Mouse (Mus musculus): ENCODE data around the gene Gm11146.

DNA sequence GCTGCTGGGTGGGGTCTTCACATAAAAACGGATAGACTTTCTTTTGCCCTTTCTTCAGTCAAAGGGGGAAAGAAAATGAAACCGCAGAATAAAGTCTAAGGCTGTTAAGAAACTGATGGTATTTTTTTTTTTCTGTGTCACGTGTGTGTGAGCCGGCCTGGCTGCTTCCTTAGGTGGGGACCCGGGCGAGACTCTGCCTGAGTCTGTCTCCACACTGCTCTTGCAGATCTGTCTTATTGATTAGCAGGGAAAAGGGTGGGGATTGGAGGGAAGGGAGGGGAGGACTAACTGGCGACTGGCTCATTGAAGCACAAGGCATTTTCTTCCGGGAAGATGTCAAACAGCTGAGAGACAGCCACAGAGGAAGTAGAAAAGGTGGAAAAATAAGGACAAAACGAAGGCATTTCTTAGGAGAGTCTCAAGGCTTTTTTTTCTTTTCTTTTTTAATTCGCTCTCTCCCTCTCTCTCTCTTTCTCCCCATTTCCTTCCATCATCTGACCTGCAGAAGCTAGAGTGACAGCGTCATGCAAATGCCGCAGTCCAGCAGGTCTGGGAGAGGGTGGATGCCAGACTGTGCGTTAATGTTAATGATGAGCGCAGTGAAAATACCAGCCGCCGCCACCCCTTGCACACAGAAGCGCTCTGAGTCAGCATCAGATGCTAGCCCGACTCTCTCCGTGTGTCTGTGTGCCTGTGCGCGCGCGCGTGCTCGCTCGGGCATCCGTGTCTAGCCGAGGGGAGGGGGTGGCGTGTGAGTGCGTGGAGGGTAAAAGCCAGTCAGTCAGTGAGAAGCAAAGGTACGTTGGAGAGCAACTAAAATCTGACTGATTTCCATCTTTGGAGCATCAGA, 42.2 kb upstream of the Gm11146 start:
- no peak for TF ChIP-seq CTCF (IDR thresholded peaks at IDR 0.05; ENCODE audit: control insufficient read depth, insufficient read depth, low read length)
- no peak for TF ChIP-seq POLR2A (IDR thresholded peaks at IDR 0.05; ENCODE audit: borderline replicate concordance, control insufficient read depth, low read depth, low read length)

Measured in bone marrow, adult 2 months (tissue).